Mouse (Mus musculus) thymus, adult 2 months (tissue): ENCODE measurements around the gene Gm36028.

Experiments
- CTCF ChIP-seq: fragments of 200-500 bp; IDR thresholded peaks from 2 replicates; pipeline ENCODE4 v1.5.1; 2012; ENCODE audit warnings: mild to moderate bottlenecking, control low read depth, low read length, moderate library complexity, borderline replicate concordance; ENCODE audit not compliant: control insufficient read depth, poor library complexity, insufficient read depth; ENCODE audit errors: extremely low read depth
- POLR2A ChIP-seq: fragments of 200-500 bp; IDR thresholded peaks from 2 replicates; pipeline ENCODE4 v1.6.1; 2012; ENCODE audit warnings: mild to moderate bottlenecking, low read length, control low read depth, moderate library complexity; ENCODE audit not compliant: control insufficient read depth, poor library complexity, insufficient read depth; ENCODE audit errors: extremely low read depth

DNA sequence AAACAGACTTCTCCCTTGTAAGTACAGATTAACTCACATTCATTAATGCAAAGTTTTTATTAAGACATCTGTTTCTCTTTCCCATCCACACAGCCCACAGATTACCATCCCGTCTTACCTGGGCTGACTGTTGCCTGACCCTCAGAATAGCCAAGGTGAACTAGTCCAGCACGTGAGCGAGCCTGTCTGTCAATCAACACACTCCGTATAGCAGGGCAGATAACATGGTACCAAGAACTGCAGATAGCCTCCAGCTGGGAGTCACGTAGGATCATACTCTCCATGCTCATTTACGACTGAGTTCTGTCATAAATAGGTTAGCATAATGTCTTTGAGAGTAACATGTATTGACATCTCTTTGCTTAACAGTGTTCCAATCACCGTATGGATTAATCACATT, at the start of gene Gm36028:
- TF ChIP-seq CTCF (no peak), POLR2A (no peak)
